Mouse (Mus musculus): ENCODE measurements at regions not wholly inside any gene's neighbourhood (a gene's known extent, or its start where the extent isn't known, plus 50 kb on each side); places are given as distances from the start of the nearest gene placed in this dataset.

DNA sequence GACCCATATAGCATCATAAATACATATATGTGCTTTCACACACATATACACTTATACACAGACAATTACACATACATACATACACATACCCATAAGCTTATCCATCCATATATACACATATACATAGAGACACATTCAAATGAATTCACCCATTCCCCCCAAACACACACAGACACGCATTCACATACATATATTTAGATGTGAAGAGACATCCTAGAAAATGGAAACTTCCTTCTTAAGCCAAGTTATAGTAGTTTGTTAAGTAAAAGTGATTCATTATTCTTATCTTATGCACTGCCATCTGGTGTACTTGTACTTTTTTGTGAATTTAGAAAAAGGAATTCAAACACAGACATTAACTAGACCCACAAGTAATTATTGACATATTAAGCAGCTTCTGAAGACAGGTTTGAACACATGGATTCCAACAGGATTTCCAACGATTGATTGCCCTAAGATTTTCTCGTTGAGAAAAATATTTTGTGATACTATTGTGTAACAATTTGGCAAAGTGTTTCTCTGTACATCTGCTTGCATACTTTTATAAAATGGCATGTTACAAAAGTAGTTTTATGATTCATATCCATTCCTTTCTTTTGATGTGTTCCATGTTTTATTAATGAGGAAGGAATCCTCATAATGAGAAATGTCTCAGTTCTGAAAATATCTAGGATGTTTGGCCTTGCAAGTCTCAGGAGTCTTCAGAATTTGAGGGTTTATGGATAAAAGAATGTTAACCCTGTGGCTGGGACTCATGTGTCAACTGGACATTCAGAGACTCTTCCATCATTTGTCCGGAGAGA lies 1161.5 kb upstream of the Apob start:
- Histone ChIP-seq H3K27ac (peak overlapping the region; percentile 48; the same call in 1 of the 2 replicates), H3K4me3 (no peak overlapping the region)
- DNase-seq (ENCODE audit: extremely low spot score in 1 of 2, low spot score in 2 of 2) = no peak
- TF ChIP-seq CTCF (IDR thresholded peaks at IDR 0.05) = no peak
- intact Hi-C loops (cut with DNase I) = loop anchor here (1.0 to 5.0 kb wide), 3 partner anchors 178 to 281 kb away; no protein-coding TSS in a partner anchor

DNA sequence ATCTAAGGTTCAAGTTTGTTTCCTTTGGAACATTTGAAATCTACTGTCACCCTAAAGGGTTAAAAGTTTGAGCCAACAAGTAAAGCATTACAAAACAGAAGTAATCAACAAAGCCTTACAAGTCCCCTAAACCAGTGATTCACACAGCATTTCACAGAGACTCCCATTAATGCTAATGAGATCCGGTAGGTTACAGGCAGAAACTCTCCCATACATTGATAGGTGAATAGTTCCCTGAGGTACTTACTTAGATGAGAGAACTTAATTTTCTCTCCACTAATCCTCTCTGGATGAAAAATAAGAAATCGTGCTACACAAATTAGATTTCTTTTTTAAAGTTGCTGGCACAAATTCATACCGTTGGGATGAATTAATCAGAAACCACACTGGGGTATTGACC lies 1144.5 kb upstream of the Apob start:
- Histone ChIP-seq H3K4me3 (no peak overlapping the region), H3K27ac (no peak overlapping the region)
- intact Hi-C loops (cut with DNase I) = no loop called here
- no peak for TF ChIP-seq CTCF (IDR thresholded peaks at IDR 0.05)
- no peak for DNase-seq (ENCODE audit: extremely low spot score in 1 of 2, low spot score in 2 of 2)

DNA sequence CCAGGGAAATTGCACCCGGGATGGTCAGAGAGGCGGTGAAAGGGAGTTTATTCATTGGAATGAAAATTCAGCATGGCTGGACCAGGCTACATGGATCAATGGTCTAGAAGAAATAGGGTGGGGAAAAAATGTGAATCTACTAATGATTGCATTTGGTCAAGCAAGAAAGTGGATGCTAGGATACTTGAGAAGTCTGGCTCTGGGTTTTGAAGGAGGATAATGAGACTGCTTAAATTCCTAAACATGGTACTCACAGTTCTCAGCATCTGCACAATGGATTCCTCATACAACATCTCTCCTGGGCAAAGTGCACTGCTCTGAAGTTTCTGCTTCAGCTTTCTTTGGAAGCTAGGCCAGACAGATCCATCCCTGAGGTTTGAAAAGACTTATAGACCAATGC lies 1139.9 kb upstream of the Apob start:
- no peak overlapping the region for H3K4me3 ChIP-seq
- no peak for TF ChIP-seq CTCF (IDR thresholded peaks at IDR 0.05)
- intact Hi-C loops (cut with DNase I) = no loop called here
- no peak for DNase-seq (ENCODE audit: extremely low spot score in 1 of 2, low spot score in 2 of 2)
- H3K27ac ChIP-seq = no peak overlapping the region

DNA sequence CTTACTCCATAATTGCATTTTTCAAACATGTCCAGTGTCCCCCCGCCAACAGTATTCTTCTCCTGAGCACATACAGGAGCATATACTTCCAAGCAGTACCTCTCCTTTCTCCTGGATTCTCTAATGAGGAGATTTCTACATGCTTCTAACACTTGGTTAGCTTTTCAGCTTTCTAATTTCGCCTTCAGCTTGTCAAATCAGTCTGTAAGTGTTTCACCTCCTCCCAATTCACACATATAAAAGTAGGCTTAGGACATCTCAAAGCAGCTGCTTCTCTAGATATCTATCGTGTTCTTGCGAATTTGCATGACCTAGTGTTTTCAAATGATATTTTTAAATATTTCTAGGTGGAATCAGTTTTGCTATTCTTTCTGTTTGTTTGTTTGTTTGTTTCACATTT lies 1129.0 kb upstream of the Apob start:
- no peak for TF ChIP-seq CTCF (IDR thresholded peaks at IDR 0.05)
- no peak for DNase-seq (ENCODE audit: extremely low spot score in 1 of 2, low spot score in 2 of 2)
- no peak overlapping the region for H3K4me3 ChIP-seq
- intact Hi-C loops (cut with DNase I) = loop anchor here (1.0 to 10.0 kb wide), 3 partner anchors 179 to 1694 kb away; no protein-coding TSS in a partner anchor
- peak overlapping the region; percentile 57 for H3K27ac ChIP-seq

DNA sequence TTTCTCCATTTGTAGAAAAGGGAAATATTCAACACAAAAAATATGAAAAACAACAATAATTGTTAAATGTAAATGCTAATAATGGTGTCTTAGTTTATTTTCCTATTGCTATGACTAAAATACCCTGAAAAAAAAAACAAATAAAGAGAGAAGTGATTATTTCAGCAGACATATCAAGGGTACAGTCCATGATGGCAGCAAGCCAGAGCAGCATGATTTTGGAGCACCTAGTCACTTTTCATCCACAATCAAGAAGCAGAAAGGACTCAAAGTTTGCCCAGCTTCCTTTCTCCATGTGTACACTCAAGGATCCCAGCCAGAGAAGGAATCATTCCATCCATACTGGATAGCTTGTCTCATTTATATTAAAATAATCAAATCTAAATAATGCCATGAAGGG lies 1111.5 kb upstream of the Apob start:
- no peak overlapping the region for H3K4me3 ChIP-seq
- no peak overlapping the region for H3K27ac ChIP-seq
- no peak for TF ChIP-seq CTCF (IDR thresholded peaks at IDR 0.05)
- DNase-seq (ENCODE audit: extremely low spot score in 1 of 2, low spot score in 2 of 2) = no peak
- intact Hi-C loops (cut with DNase I) = no loop called here
